Mouse (Mus musculus) embryo, embryonic 10.5 days (tissue): ENCODE results near the gene C3.
A peak's percentile ranks its signal among the peaks of the same experiment; 100 is the strongest.

Source experiments
- DNase-seq: peaks from one replicate; pipeline ENCODE4 v3.0.0-alpha.2; 2015; ENCODE audit warnings: low spot score

Gene C3

GRCm38 (mm10) chr17:57228014-57228413 lies at the start of gene C3:
TSS of gene C3 (minus strand) at chr17:57228136.
- no peak for DNase-seq

GRCm38 (mm10) chr17:57276634-57277121 lies 48.7 kb upstream of the C3 start:
- peak; percentile 92 for DNase-seq

DNA sequence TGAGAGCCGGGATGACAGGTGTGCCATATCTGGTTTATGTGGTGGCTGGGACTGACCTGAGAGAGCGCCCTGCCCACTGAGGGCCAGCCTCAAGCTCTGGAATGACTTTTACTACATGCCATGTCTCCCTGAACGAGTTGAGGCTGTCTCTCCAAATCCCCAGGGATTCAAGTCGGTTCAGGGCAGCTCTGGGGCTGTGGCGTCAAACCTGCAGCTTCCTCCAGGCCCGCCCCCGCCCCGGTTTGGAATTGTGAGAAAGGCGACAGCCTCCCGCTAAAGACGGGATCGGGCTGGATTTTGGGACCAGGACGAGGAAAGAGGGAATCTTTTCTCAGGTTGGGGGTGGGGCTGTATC lies 48.0 kb upstream of the C3 start:
- DNase-seq = peak; percentile 22

- DNase-seq = peak; percentile 76
These were observed 47.4 kb upstream of the C3 start for GRCm38 (mm10) chr17:57275111-57275996.

DNA sequence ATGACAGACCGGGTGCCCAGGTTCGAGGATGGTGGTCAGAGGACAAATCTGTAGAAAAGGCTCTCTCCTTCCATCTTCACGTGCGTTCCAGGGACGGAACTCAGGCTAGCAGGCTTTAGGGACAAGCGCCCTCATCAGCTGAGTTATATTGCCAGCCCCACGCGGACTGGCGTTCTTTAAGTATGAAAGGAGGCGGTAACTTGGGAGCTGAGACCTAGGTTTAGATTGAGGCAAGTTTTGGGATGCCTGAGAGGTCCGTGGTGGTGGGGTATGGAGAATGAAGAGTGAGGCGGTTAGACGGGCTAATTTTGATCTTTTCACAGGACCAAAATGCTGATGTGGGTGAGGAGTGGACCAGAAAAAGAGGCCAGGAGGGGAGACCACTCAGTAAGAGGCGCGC lies 46.8 kb upstream of the C3 start:
- DNase-seq = peak; percentile 19

- no peak for DNase-seq
These were observed 45.9 kb upstream of the C3 start for GRCm38 (mm10) chr17:57273846-57274245.

- DNase-seq = no peak
These were observed 43.4 kb upstream of the C3 start for GRCm38 (mm10) chr17:57271301-57271700.

DNA sequence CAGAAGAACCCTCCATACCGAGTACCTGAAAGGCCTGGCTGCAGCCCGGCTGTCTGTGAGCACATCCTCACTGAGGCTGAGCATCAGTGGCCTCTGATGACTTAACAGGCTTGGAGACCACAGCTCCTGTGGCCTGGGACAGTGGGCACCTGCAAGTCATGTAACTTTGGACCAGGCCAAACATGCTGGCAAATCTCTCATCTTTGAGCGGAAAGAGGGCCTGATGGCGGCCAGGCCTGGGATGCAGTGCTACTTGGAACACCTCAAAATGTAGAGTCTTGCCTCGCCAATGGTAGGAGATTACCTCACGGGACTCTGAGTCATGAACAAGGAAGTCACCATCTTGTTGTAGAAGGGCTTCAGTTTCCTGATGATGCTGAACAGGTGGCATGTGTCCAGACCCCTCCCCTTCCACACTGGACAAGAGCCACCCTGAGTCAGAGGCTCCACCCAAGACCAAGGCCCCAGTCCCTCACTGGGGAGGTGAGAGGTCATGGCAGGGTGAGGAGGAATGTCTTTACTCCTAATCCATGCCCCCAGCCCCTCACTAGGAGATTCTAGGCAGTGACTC lies 39.7 kb upstream of the C3 start:
- no peak for DNase-seq

GRCm38 (mm10) chr17:57264972-57265945 lies 37.3 kb upstream of the C3 start:
- DNase-seq = peak; percentile 26

- DNase-seq = no peak
These were observed 36.2 kb upstream of the C3 start for GRCm38 (mm10) chr17:57264164-57264563.

GRCm38 (mm10) chr17:57262901-57263550 lies 35.1 kb upstream of the C3 start:
- no peak for DNase-seq

DNA sequence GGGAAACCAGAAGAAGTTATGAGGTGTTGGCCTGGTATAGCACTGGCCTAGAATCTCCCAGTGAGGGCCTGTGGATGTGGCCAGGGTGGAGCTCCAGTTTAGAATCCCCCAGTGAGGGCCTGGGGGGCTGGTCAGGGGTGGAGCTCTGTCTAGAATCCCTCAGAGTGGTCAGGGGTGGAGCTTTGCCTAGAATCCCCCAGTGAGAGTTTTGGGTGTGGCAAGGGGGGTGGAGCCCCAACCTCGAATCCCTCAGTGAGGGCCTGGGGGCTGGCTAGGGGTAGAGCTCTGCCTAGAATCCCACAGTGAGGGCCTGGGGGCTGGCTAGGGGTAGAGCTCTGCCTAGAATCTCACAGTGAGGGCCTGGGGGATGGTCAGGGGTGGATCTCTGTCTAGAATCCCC lies 33.9 kb upstream of the C3 start:
- DNase-seq = no peak

- no peak for DNase-seq
These were observed 33.4 kb upstream of the C3 start for GRCm38 (mm10) chr17:57261286-57261685.

DNA sequence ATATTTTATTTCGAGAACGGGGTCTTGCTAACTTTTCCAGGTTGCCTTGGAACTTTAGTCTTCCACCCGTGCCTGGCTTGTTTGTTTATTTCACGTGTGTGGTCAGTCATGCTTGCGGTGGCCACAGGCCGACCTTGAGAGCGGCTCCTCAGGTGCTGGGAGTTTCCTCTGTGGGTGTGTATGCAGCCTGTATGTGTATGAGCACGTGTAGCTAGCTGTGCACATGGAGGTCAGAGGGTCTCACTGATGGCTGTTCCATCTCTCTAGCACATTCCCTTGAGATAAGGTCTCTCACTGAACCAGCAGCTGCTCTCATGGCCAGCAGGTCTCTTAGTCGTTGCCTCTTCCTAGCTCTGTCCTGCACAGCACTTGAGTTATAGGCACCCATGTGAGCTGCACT lies 32.4 kb upstream of the C3 start:
- no peak for DNase-seq

DNA sequence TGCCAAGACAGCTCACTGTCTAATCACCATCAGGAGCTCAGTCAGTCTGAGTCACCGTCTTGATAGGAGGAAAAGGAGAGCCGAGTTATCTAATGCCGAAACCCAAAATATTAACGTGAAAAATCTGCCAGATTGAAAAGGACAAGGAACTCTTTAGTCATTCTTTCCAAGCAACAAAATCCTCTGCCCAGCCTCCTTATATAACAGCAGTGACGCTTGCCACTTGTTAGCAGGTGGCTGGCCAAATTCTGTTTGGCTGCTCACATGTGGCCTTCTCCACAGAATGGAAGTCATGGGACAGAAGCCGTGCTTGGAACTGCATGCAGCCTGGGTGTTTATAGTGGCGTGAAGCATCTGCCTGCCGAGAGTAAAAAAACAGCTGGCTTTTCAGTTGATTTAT lies 31.8 kb upstream of the C3 start:
- DNase-seq = no peak

GRCm38 (mm10) chr17:57258191-57258590 lies 30.3 kb upstream of the C3 start:
- DNase-seq = no peak

DNA sequence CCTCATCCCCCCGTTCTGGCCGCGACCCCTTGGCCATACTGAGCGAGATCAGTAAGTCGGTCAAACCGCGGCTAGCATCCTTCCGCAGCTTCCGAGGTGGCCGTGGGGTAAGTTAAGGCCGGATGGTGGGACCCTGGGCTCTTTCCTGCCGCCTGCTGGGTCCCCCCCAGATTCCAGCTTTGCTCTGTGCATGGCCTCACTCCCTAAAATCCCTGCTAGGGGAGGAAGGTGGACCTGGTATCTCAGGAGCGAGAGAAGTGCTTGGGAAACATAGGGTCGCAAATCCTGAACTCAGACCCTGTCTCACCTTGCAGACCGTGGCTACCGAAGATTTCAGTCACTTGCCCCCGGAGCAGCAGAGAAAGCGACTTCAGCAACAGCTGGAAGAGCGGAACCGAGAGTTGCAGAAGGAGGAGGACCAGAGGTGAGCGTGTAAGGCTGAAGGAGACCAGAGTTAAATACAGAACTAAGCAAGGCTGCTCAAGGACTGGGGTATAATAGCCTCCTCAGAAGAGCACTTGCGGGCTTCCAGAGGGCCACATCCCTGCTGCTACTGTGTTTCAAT lies 29.1 kb upstream of the C3 start:
- DNase-seq = no peak

- no peak for DNase-seq
These were observed 27.4 kb upstream of the C3 start for GRCm38 (mm10) chr17:57255354-57255753.

DNA sequence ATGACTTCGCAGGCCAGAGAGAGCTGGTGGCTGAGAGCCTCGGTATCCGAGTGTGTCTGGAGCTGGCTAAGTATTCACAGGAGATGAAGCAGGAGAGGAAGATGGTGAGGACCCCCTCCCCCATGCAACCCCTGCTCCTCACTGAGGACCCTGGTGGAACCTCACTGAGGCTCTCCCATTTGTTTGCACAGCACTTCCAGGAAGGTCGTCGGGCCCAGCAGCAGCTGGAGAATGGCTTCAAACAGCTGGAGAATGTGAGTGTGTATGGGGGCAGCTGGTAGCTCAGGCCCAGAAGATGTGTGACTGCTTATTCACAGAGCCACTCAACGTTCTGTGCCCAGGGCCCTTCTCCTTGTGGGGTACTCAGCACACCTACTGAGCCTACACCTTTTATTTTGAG lies 25.4 kb upstream of the C3 start:
- DNase-seq = no peak

DNA sequence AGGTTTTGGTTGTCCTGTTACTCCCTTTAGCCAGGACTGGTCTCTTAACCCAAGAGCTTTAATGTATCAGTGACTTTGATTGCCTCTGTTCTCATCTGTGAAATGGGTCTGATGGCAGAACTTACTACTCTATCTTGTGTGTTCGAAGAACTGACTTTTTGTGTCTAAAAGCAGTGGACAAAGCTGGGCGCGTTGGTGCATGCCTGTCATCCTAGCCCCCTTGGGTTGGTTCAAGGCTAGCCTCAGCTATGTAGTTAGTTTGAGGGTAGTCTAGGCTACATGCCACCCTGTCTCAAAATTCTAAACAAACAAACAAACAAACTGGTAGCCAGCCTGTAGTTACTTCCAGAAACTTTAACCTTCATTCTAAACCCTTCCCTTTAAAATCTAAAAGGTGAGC lies 23.5 kb upstream of the C3 start:
- DNase-seq = no peak

- peak; percentile 28 for DNase-seq
These were observed 22.7 kb upstream of the C3 start for GRCm38 (mm10) chr17:57250461-57251160.
